Mouse (Mus musculus) lung, postnatal 0 days (tissue): ENCODE measurements at regions not wholly inside any gene's neighbourhood (a gene's known extent, or its start where the extent isn't known, plus 50 kb on each side); places are given as distances from the start of the nearest gene placed in this dataset.

ENCODE experiments used
- ATAC-seq: fragments of 200-750 bp; cut with Nextera tagmentation; 2 replicates; pipeline ENCODE4 v1.8.0; 2017; ENCODE audit warnings: moderate library complexity
- DNase-seq: peaks from one replicate; pipeline ENCODE4 v3.0.0-alpha.2; 2016; ENCODE audit warnings: low spot score
- H3K27ac ChIP-seq: fragments of 300-500 bp; sonication (generic); 2 replicates; pipeline ENCODE4 v1.5.1; 2014; ENCODE audit warnings: antibody characterized with exemption, mild to moderate bottlenecking, low read length, mixed read lengths
- H3K27me3 ChIP-seq: fragments of 300-500 bp; sonication (generic); replicated peaks from 2 replicates; pipeline ENCODE4 v1.6.1; 2014; ENCODE audit warnings: low read length, mixed read lengths; ENCODE audit not compliant: insufficient read depth
- H3K36me3 ChIP-seq: fragments of 300-500 bp; sonication (generic); 2 replicates; pipeline ENCODE4 v1.6.1; 2014; ENCODE audit warnings: low read length, mixed read lengths; ENCODE audit not compliant: insufficient read depth
- H3K4me1 ChIP-seq: fragments of 300-500 bp; sonication (generic); 2 replicates; pipeline ENCODE4 v1.6.1; 2014; ENCODE audit warnings: antibody characterized with exemption, low read depth, low read length, mixed read lengths; ENCODE audit not compliant: insufficient read depth
- H3K4me2 ChIP-seq: fragments of 300-500 bp; sonication (generic); replicated peaks from 2 replicates; pipeline ENCODE4 v1.6.1; 2014; ENCODE audit warnings: low read depth, mild to moderate bottlenecking, low read length, moderate library complexity, mixed read lengths
- H3K4me3 ChIP-seq: fragments of 300-500 bp; sonication (generic); 2 replicates; pipeline ENCODE4 v1.5.1; 2014; ENCODE audit warnings: low read depth, low read length
- H3K9ac ChIP-seq: fragments of 300-500 bp; sonication (generic); replicated peaks from 2 replicates; pipeline ENCODE4 v1.6.1; 2014; ENCODE audit warnings: low read depth, mild to moderate bottlenecking
- H3K9me3 ChIP-seq: fragments of 300-500 bp; sonication (generic); 2 replicates; pipeline ENCODE4 v1.6.1; 2016; ENCODE audit warnings: low read length, mixed read lengths
- CTCF ChIP-seq: IDR thresholded peaks from 2 replicates; pipeline ENCODE4 v1.5.1; 2016; ENCODE audit warnings: antibody characterized with exemption, mild to moderate bottlenecking
- EP300 ChIP-seq: IDR thresholded peaks from 2 replicates; pipeline ENCODE4 v1.6.1; 2016; ENCODE audit warnings: antibody characterized with exemption, mild to moderate bottlenecking, control low read depth
- WGBS: fragments of 180-500 bp; shearing (Covaris S2); extraction: QIAGEN DNeasy Blood & Tissue Kit; methylation state at CpG from one replicate; pipeline ENCODE4 v1.1.7; 2014; 5-methylcytosine and 5-hydroxymethylcytosine counted together

DNA sequence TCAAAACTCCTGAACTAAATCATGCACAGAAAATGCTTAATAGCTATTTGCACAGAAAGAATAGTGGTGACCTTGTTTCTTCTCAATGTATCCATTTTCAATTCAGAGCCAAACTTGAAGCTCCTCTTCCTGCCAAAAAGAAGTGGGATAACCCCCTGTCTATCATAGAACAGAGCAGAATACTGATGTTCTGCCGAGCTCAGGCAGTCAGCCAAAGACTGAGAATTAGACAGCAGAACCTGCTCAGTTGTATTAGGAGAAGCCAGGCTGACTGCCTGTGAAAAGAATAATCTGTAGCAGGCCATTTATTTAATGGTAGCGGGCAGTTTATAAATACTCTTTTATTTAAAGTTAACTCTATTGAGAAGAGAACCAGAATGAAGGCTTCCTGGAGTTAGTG lies 68.1 kb upstream of the Grin3a start:
- no peak for ATAC-seq
- 34% methylated on average over 2 of the region's 2 CpGs for WGBS
- no peaks in the 10 kb centered on the region for H3K36me3 ChIP-seq
- no peaks in the 10 kb centered on the region for H3K27me3 ChIP-seq
- H3K9me3 ChIP-seq = no peaks in the 10 kb centered on the region
- TF ChIP-seq CTCF (no peak), EP300 (no peak)
- no peak overlapping the region for H3K9ac ChIP-seq
- no peak overlapping the region for H3K4me3 ChIP-seq
- DNase-seq = no peak
- no peak overlapping the region for H3K27ac ChIP-seq
- H3K4me1 ChIP-seq = no peaks in the 10 kb centered on the region
- H3K4me2 ChIP-seq = no peak overlapping the region
